In genomic region chr17:24199741-24200140, GRCm38 (mm10) we compare ENCODE assay signal across 17 mouse cellular contexts. TPM values are rescaled to one million over a fixed set of nuclear protein-coding genes. Genes with fewer than 3 reads are reported as not detected.
A peak's percentile ranks its signal among the peaks of the same experiment; 100 is the strongest.
DNase-seq lines count a peak whose midpoint lies in the region; ATAC-seq and TF ChIP-seq lines count a peak whose summit lies in the region.
"Had no signal": no experiment of that assay in that cellular context is flagged by ENCODE, and none has a peak within 500 bp of the region (broad histone marks: within the 10 kb centered on the region; RNA-seq: fewer than 3 reads in every experiment).

No protein-coding gene starts in this region.

- H3K79me2 ChIP-seq in MEL (ENCODE audit: control insufficient read depth, insufficient read depth, low read length, poor library complexity) = peaks cover 38% of the 10 kb centered on the region

- H3K9ac ChIP-seq in MEL (ENCODE audit: control insufficient read depth, low read depth, low read length, poor library complexity, severe bottlenecking) = 0 out of 2 replicates have a peak overlapping the region, but pooled peaks have one; percentile 3
- peak overlapping the region; percentile 4; the same call in 1 of the 2 replicates for H3K9ac ChIP-seq in liver, embryonic 14.5 days (replicated peaks)
- H3K9ac ChIP-seq: forebrain, embryonic 13.5 days; limb, embryonic 12.5 days had no signal

- ATAC-seq in erythroblast, adult 5-6 weeks (replicated peaks; ENCODE audit: low FRiP score, poor library complexity, severe bottlenecking) = no peak
- 0 out of 2 replicates have a peak, but pooled peaks have one; percentile 4 for ATAC-seq in liver, embryonic 14.5 days (ENCODE audit: insufficient read depth)
- ATAC-seq: forebrain, embryonic 13.5 days; midbrain, embryonic 13.5 days had no signal

- 28% methylated on average over 4 of the region's 4 CpGs for WGBS in liver, embryonic 14.5 days (ENCODE audit: insufficient replicate concordance)
- 90% methylated on average over 4 of the region's 4 CpGs for WGBS in thymus, adult 2 months

- TF ChIP-seq RAD21 in MEL (IDR thresholded peaks at IDR 0.05; ENCODE audit: low read depth, low read length) = no peak

- no peaks in the 10 kb centered on the region for H3K27me3 ChIP-seq in erythroblast, embryonic 14.5 days (ENCODE audit: control insufficient read depth)
- H3K27me3 ChIP-seq in MEL (ENCODE audit: control insufficient read depth in 1 of 2, insufficient read depth in 2 of 2, low read length in 2 of 2) = no peaks in the 10 kb centered on the region
- no peaks in the 10 kb centered on the region for H3K27me3 ChIP-seq in liver, embryonic 14.5 days (ENCODE audit: control insufficient read depth, insufficient read depth, low read length)
- H3K27me3 ChIP-seq in thymus, adult 2 months (ENCODE audit: control insufficient read depth, insufficient read depth, low read length) = no peaks in the 10 kb centered on the region
- H3K27me3 ChIP-seq: forebrain, embryonic 13.5 days; limb, embryonic 12.5 days; midbrain, embryonic 13.5 days had no signal

- no peaks in the 10 kb centered on the region for H3K9me3 ChIP-seq in erythroblast, embryonic 14.5 days (ENCODE audit: control insufficient read depth, low read length)
- H3K9me3 ChIP-seq in MEL (replicated peaks; ENCODE audit: insufficient read depth, low read length) = no peaks in the 10 kb centered on the region
- H3K9me3 ChIP-seq in liver, embryonic 14.5 days (ENCODE audit: control insufficient read depth, low read length) = no peaks in the 10 kb centered on the region
- H3K9me3 ChIP-seq: forebrain, embryonic 13.5 days; hindbrain, embryonic 10.5 days; limb, embryonic 12.5 days; midbrain, embryonic 13.5 days had no signal

- peak overlapping the region; percentile 39 for H3K4me2 ChIP-seq in liver, embryonic 14.5 days (ENCODE audit: low read depth)
- H3K4me2 ChIP-seq: forebrain, embryonic 13.5 days; limb, embryonic 12.5 days; midbrain, embryonic 13.5 days had no signal

- H3K36me3 ChIP-seq in erythroblast, embryonic 14.5 days (ENCODE audit: control insufficient read depth) = peaks cover 89% of the 10 kb centered on the region
- peaks cover 4 to 37% of the 10 kb centered on the region in 2 experiments; a peak in 3 of 4 replicates for H3K36me3 ChIP-seq in MEL (ENCODE audit: control insufficient read depth in 1 of 2, insufficient read depth in 2 of 2, low read length in 2 of 2)
- H3K36me3 ChIP-seq in liver, embryonic 14.5 days (replicated peaks; ENCODE audit: control insufficient read depth, insufficient read depth, low read depth) = no peaks in the 10 kb centered on the region; the same call in 1 of the 2 replicates
- no peaks in the 10 kb centered on the region for H3K36me3 ChIP-seq in thymus, adult 2 months (ENCODE audit: control insufficient read depth, insufficient read depth, low read length)
- H3K36me3 ChIP-seq: hindbrain, embryonic 10.5 days; limb, embryonic 12.5 days; midbrain, embryonic 13.5 days had no signal

- H3K4me1 ChIP-seq in erythroblast, embryonic 14.5 days (ENCODE audit: control insufficient read depth) = peaks cover 100% of the 10 kb centered on the region
- peaks cover 11 to 53% of the 10 kb centered on the region in 2 experiments for H3K4me1 ChIP-seq in MEL (ENCODE audit: control insufficient read depth in 1 of 2, insufficient read depth in 2 of 2, low read length in 2 of 2)
- H3K4me1 ChIP-seq in liver, embryonic 14.5 days (replicated peaks; ENCODE audit: control insufficient read depth in 2 of 2, insufficient read depth in 2 of 2, low read length in 1 of 2) = peaks cover 83 to 87% of the 10 kb centered on the region in 2 experiments
- H3K4me1 ChIP-seq in thymus, adult 2 months (replicated peaks; ENCODE audit: control insufficient read depth, insufficient read depth, low read length) = peaks cover 2% of the 10 kb centered on the region

- DNase-seq in kidney, adult 9 months = peak; percentile 27
- DNase-seq in kidney, adult 18-20 months = no peak
- DNase-seq in MEL (ENCODE audit: low read depth, low spot score) = no peak
- DNase-seq in liver, embryonic 14.5 days (ENCODE audit: low read depth in 3 of 3, low spot score in 3 of 3) = no peak
- no peak for DNase-seq in thymus, adult 2 months
- DNase-seq in urinary bladder, postnatal 25 days (ENCODE audit: low spot score) = no peak
- DNase-seq: adrenal gland, postnatal 25 days; gastrocnemius, postnatal 14 days; lung, postnatal 14 days; thymus, postnatal 36 days had no signal

- TF ChIP-seq CTCF in MEL (IDR thresholded peaks at IDR 0.05 in 2 of 3, conservative IDR thresholded peaks at IDR 0.05 in 1 of 3; ENCODE audit: control insufficient read depth in 1 of 3, insufficient read depth in 1 of 3, low read depth in 2 of 3, low read length in 3 of 3, poor library complexity in 1 of 3, severe bottlenecking in 1 of 3) = no peak
- TF ChIP-seq CTCF in liver, embryonic 14.5 days (IDR thresholded peaks at IDR 0.05; ENCODE audit: low read depth) = no peak
- no peak for TF ChIP-seq CTCF in thymus, adult 2 months (IDR thresholded peaks at IDR 0.05; ENCODE audit: borderline replicate concordance, control insufficient read depth, extremely low read depth, insufficient read depth, low read length, poor library complexity)

- peak overlapping the region; percentile 51 for H3K27ac ChIP-seq in MEL (ENCODE audit: control insufficient read depth, low read depth, low read length)
- peak overlapping the region; percentile 36 for H3K27ac ChIP-seq in liver, embryonic 14.5 days
- no peak overlapping the region for H3K27ac ChIP-seq in thymus, adult 2 months (ENCODE audit: control insufficient read depth, insufficient read depth, low read length)
- H3K27ac ChIP-seq: forebrain, embryonic 13.5 days; hindbrain, embryonic 10.5 days; kidney, postnatal 0 days; limb, embryonic 12.5 days; midbrain, embryonic 13.5 days had no signal

- TF ChIP-seq EP300 in MEL (IDR thresholded peaks at IDR 0.05; ENCODE audit: low read depth in 1 of 2, low read length in 2 of 2) = no peak
- no peak for TF ChIP-seq EP300 in liver, embryonic 14.5 days (IDR thresholded peaks at IDR 0.05; ENCODE audit: low read depth)

- no peak for TF ChIP-seq POLR2A in MEL (IDR thresholded peaks at IDR 0.05; ENCODE audit: control insufficient read depth in 1 of 2, insufficient read depth in 1 of 2, low read depth in 1 of 2, low read length in 2 of 2, poor library complexity in 1 of 2)
- TF ChIP-seq POLR2A in thymus, adult 2 months (IDR thresholded peaks at IDR 0.05; ENCODE audit: control insufficient read depth, extremely low read depth, insufficient read depth, low read length, poor library complexity) = no peak

- peak overlapping the region; percentile 58 for H3K4me3 ChIP-seq in erythroblast, embryonic 14.5 days (replicated peaks)
- no peak overlapping the region for H3K4me3 ChIP-seq in MEL (ENCODE audit: control insufficient read depth in 1 of 2, insufficient read depth in 1 of 2, low read depth in 2 of 2, low read length in 2 of 2)
- H3K4me3 ChIP-seq in liver, embryonic 14.5 days (ENCODE audit: insufficient read depth in 1 of 2, low read depth in 2 of 2, low read length in 2 of 2) = no peak overlapping the region
- H3K4me3 ChIP-seq in thymus, adult 2 months (ENCODE audit: control insufficient read depth, insufficient read depth, low read length) = no peak overlapping the region
- H3K4me3 ChIP-seq: forebrain, embryonic 13.5 days; hindbrain, embryonic 10.5 days; limb, embryonic 12.5 days; midbrain, embryonic 13.5 days had no signal

RNA-seq across cellular contexts. Expression of gene Tbc1d24, which starts 5.6 kb away (rescaled TPM):
- polyA plus RNA-seq in erythroblast, embryonic 14.5 days (2012) = 0.44 and 0.61 TPM in 2 replicates
- 2.3 TPM in 2 replicates for total RNA-seq in erythroblast, adult 5-6 weeks (2015; ENCODE audit: low replicate concordance)
- 0.98 and 1.6 TPM in 2 replicates for total RNA-seq in erythroblast, adult 5-6 weeks (2017; ENCODE audit: low replicate concordance)
- 21.8 and 24.3 TPM in 2 replicates for total RNA-seq in MEL (2012; rRNA removed)
- 10 to 100 TPM; 27.3 to 34.2 TPM for polyA plus RNA-seq in MEL (2012; ENCODE audit: insufficient read depth in 1 of 2, insufficient read length in 2 of 2, low read depth in 1 of 2, low replicate concordance in 2 of 2, missing spikeins in 1 of 2)
- polyA plus RNA-seq in liver, embryonic 14.5 days (2012; rRNA removed) = 14.1 TPM in 2 replicates
- polyA plus RNA-seq in liver, embryonic 14.5 days (2014; fragmentation: Nextera tagmentation; extraction: Ambion mirVana) = 4.9 and 5.4 TPM in 2 replicates
- 14.5 and 16.8 TPM in 2 replicates for polyA plus RNA-seq in thymus, adult 2 months (2012; rRNA removed)

RNA-seq across cellular contexts. Expression of gene Ntn3, which starts 9.6 kb away (rescaled TPM):
- polyA plus RNA-seq in erythroblast, embryonic 14.5 days (2012) = 0.36 and 0.47 TPM in 2 replicates
- total RNA-seq in erythroblast, adult 5-6 weeks (2015; ENCODE audit: low replicate concordance) = not detected in 2 replicates
- total RNA-seq in erythroblast, adult 5-6 weeks (2017; ENCODE audit: low replicate concordance) = not detected in 2 replicates
- 1.7 and 2.7 TPM in 2 replicates for total RNA-seq in MEL (2012; rRNA removed)
- polyA plus RNA-seq in MEL (2012; ENCODE audit: insufficient read depth in 1 of 2, insufficient read length in 2 of 2, low read depth in 1 of 2, low replicate concordance in 2 of 2, missing spikeins in 1 of 2) = 1 to 10 TPM in 1 of 2 experiments, not detected in 1; 2.5 TPM
- polyA plus RNA-seq in liver, embryonic 14.5 days (2012; rRNA removed) = 0.59 and 0.64 TPM in 2 replicates
- 0.45 and 0.69 TPM in 2 replicates for polyA plus RNA-seq in liver, embryonic 14.5 days (2014; fragmentation: Nextera tagmentation; extraction: Ambion mirVana)
- 0.71 and 1.5 TPM in 2 replicates for polyA plus RNA-seq in thymus, adult 2 months (2012; rRNA removed)

RNA-seq across cellular contexts. Expression of gene Tedc2, which starts 20.9 kb away (rescaled TPM):
- 5.8 and 7.7 TPM in 2 replicates for polyA plus RNA-seq in erythroblast, embryonic 14.5 days (2012)
- total RNA-seq in erythroblast, adult 5-6 weeks (2015; ENCODE audit: low replicate concordance) = 5.6 and 10.9 TPM in 2 replicates
- 6.0 and 6.8 TPM in 2 replicates for total RNA-seq in erythroblast, adult 5-6 weeks (2017; ENCODE audit: low replicate concordance)
- 18.5 and 22.6 TPM in 2 replicates for total RNA-seq in MEL (2012; rRNA removed)
- 10 to 100 TPM in 1 of 2 experiments, not detected in 1; 24.6 TPM for polyA plus RNA-seq in MEL (2012; ENCODE audit: insufficient read depth in 1 of 2, insufficient read length in 2 of 2, low read depth in 1 of 2, low replicate concordance in 2 of 2, missing spikeins in 1 of 2)
- polyA plus RNA-seq in liver, embryonic 14.5 days (2012; rRNA removed) = 18.3 and 21.1 TPM in 2 replicates
- polyA plus RNA-seq in liver, embryonic 14.5 days (2014; fragmentation: Nextera tagmentation; extraction: Ambion mirVana) = 7.7 and 7.9 TPM in 2 replicates
- 17.6 and 20.0 TPM in 2 replicates for polyA plus RNA-seq in thymus, adult 2 months (2012; rRNA removed)

RNA-seq across cellular contexts. Expression of gene Atp6v0c, which starts 30.2 kb away (rescaled TPM):
- 65.8 and 80.2 TPM in 2 replicates for polyA plus RNA-seq in erythroblast, embryonic 14.5 days (2012)
- 160 and 166 TPM in 2 replicates for total RNA-seq in erythroblast, adult 5-6 weeks (2015; ENCODE audit: low replicate concordance)
- 53.8 and 97.7 TPM in 2 replicates for total RNA-seq in erythroblast, adult 5-6 weeks (2017; ENCODE audit: low replicate concordance)
- total RNA-seq in MEL (2012; rRNA removed) = 58.4 and 59.3 TPM in 2 replicates
- 100 to 1,000 TPM; 125 to 515 TPM for polyA plus RNA-seq in MEL (2012; ENCODE audit: insufficient read depth in 1 of 2, insufficient read length in 2 of 2, low read depth in 1 of 2, low replicate concordance in 2 of 2, missing spikeins in 1 of 2)
- 236 and 271 TPM in 2 replicates for polyA plus RNA-seq in liver, embryonic 14.5 days (2012; rRNA removed)
- polyA plus RNA-seq in liver, embryonic 14.5 days (2014; fragmentation: Nextera tagmentation; extraction: Ambion mirVana) = 326 and 346 TPM in 2 replicates
- 977 and 1,122 TPM in 2 replicates for polyA plus RNA-seq in thymus, adult 2 months (2012; rRNA removed)

RNA-seq across cellular contexts. Expression of gene Amdhd2, which starts 36.2 kb away (rescaled TPM):
- 7.0 and 9.1 TPM in 2 replicates for polyA plus RNA-seq in erythroblast, embryonic 14.5 days (2012)
- 3.3 and 12.5 TPM in 2 replicates for total RNA-seq in erythroblast, adult 5-6 weeks (2015; ENCODE audit: low replicate concordance)
- total RNA-seq in erythroblast, adult 5-6 weeks (2017; ENCODE audit: low replicate concordance) = 11.0 and 15.1 TPM in 2 replicates
- 11.4 and 15.9 TPM in 2 replicates for total RNA-seq in MEL (2012; rRNA removed)
- polyA plus RNA-seq in MEL (2012; ENCODE audit: insufficient read depth in 1 of 2, insufficient read length in 2 of 2, low read depth in 1 of 2, low replicate concordance in 2 of 2, missing spikeins in 1 of 2) = 10 to 100 TPM in 1 of 2 experiments, not detected in 1; 36.1 TPM
- polyA plus RNA-seq in liver, embryonic 14.5 days (2012; rRNA removed) = 11.6 and 12.7 TPM in 2 replicates
- 17.6 and 21.7 TPM in 2 replicates for polyA plus RNA-seq in liver, embryonic 14.5 days (2014; fragmentation: Nextera tagmentation; extraction: Ambion mirVana)
- polyA plus RNA-seq in thymus, adult 2 months (2012; rRNA removed) = 48.2 and 57.6 TPM in 2 replicates
